ENCODE assay signal across 19 mouse cellular contexts in the genomic region with DNA sequence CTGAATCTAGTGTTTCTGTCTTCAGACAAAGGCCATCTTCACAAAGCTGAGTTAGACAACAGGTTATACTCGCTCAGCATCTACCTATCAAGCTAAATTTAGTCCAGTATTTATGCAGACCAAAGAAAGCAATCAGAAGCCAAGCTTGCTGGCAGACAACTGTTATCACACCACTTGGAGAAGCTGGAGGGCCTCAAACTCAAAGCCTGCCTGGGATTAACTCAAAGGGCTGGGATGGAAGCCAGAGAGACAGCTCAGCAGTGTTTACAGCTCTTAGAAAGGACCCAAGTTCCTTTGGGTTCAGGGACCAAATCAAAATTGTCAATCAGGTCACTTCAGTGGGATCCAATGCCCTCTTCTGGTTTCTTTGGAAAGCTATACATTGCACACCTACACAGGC. TPM values are rescaled to one million over a fixed set of nuclear protein-coding genes. Genes with fewer than 3 reads are reported as not detected.
A peak's percentile ranks its signal among the peaks of the same experiment; 100 is the strongest.
DNase-seq lines count a peak whose midpoint lies in the region; ATAC-seq and TF ChIP-seq lines count a peak whose summit lies in the region.
"Had no signal": no experiment of that assay in that cellular context is flagged by ENCODE, and none has a peak within 500 bp of the region (broad histone marks: within the 10 kb centered on the region; RNA-seq: fewer than 3 reads in every experiment).

No protein-coding gene starts in this region.

- H3K36me3 ChIP-seq in heart, embryonic 12.5 days, result peaks cover 24% of the 10 kb centered on the region
- H3K36me3 ChIP-seq in midbrain, postnatal 0 days (ENCODE audit: insufficient read depth, low read length), result no peaks in the 10 kb centered on the region
- H3K36me3 ChIP-seq in midbrain, embryonic 16.5 days (ENCODE audit: control insufficient read depth, insufficient read depth, low read length), result 0 out of 2 replicates have a peak, but pooled peaks cover 2% of the 10 kb centered on the region

- no peak for ATAC-seq in heart, embryonic 12.5 days (ENCODE audit: insufficient number of reproducible peaks, low FRiP score)
- ATAC-seq in midbrain, postnatal 0 days (ENCODE audit: low FRiP score), result no peak
- ATAC-seq in midbrain, embryonic 16.5 days, result no peak
- ATAC-seq: activated CD4-positive, CD25-positive, alpha-beta regulatory T cell, adult 4 months had no signal

- no peaks in the 10 kb centered on the region for H3K27me3 ChIP-seq in heart, embryonic 12.5 days (replicated peaks)
- H3K27me3 ChIP-seq in midbrain, postnatal 0 days (ENCODE audit: insufficient read depth, low read length), result no peaks in the 10 kb centered on the region
- no peaks in the 10 kb centered on the region for H3K27me3 ChIP-seq in midbrain, embryonic 16.5 days (ENCODE audit: control insufficient read depth, insufficient read depth, low read depth, low read length)

- WGBS in heart, embryonic 12.5 days, result 34% methylated on average over 1 of the region's 1 CpGs
- 78% methylated on average over 1 of the region's 1 CpGs for WGBS in midbrain, postnatal 0 days
- WGBS in midbrain, embryonic 16.5 days, result 93% methylated on average over 1 of the region's 1 CpGs

- no peak overlapping the region for H3K4me2 ChIP-seq in heart, embryonic 12.5 days
- no peak overlapping the region for H3K4me2 ChIP-seq in midbrain, postnatal 0 days (ENCODE audit: low read depth, low read length, poor library complexity, severe bottlenecking)
- no peak overlapping the region for H3K4me2 ChIP-seq in midbrain, embryonic 16.5 days (ENCODE audit: low read length)

- intact Hi-C loops in heart, postnatal 25 days (cut with DNase I), result no loop called here
- intact Hi-C loops in left cerebral cortex, postnatal 14 days (cut with DNase I), result no loop called here

- peaks cover 14% of the 10 kb centered on the region for H3K4me1 ChIP-seq in heart, embryonic 12.5 days (replicated peaks)
- no peaks in the 10 kb centered on the region for H3K4me1 ChIP-seq in midbrain, postnatal 0 days (ENCODE audit: insufficient read depth, low read length)
- H3K4me1 ChIP-seq in midbrain, embryonic 16.5 days (ENCODE audit: control insufficient read depth, insufficient read depth, low read length), result no peaks in the 10 kb centered on the region

- no peak overlapping the region for H3K9ac ChIP-seq in heart, embryonic 12.5 days
- H3K9ac ChIP-seq in midbrain, postnatal 0 days (replicated peaks; ENCODE audit: low read length, poor library complexity, severe bottlenecking), result no peak overlapping the region
- H3K9ac ChIP-seq in midbrain, embryonic 16.5 days (ENCODE audit: low read depth, low read length), result no peak overlapping the region
- H3K9ac ChIP-seq: liver, embryonic 14.5 days had no signal

- 0 out of 2 replicates have a peak, but pooled peaks cover 3% of the 10 kb centered on the region for H3K9me3 ChIP-seq in heart, embryonic 12.5 days (replicated peaks)
- H3K9me3 ChIP-seq in midbrain, postnatal 0 days (ENCODE audit: low read length), result no peaks in the 10 kb centered on the region
- no peaks in the 10 kb centered on the region for H3K9me3 ChIP-seq in midbrain, embryonic 16.5 days (replicated peaks; ENCODE audit: control insufficient read depth, low read length, poor library complexity, severe bottlenecking)

- peak; percentile 23 to 43 for DNase-seq in cerebellum, postnatal 10 days
- no peak for DNase-seq in cerebellum, postnatal 36 days
- DNase-seq in heart, postnatal 25 days (ENCODE audit: low spot score), result no peak
- peak; percentile 11 for DNase-seq in midbrain, postnatal 0 days (ENCODE audit: low spot score)
- no peak for DNase-seq in left cerebral cortex, postnatal 14 days (ENCODE audit: low spot score in 2 of 2)
- DNase-seq in kidney, postnatal 10 days, result no peak
- DNase-seq: adrenal gland, postnatal 36 days; cerebellum, postnatal 25 days; right cerebral cortex, postnatal 4 days had no signal

- TF ChIP-seq CTCF in midbrain, postnatal 0 days (IDR thresholded peaks at IDR 0.05), result no peak

- no peak overlapping the region for H3K4me3 ChIP-seq in heart, embryonic 12.5 days
- H3K4me3 ChIP-seq in midbrain, postnatal 0 days (ENCODE audit: low read depth, low read length), result no peak overlapping the region
- H3K4me3 ChIP-seq in midbrain, embryonic 16.5 days (ENCODE audit: low read depth, low read length), result no peak overlapping the region

- H3K27ac ChIP-seq in heart, embryonic 12.5 days (ENCODE audit: poor library complexity, severe bottlenecking), result peak overlapping the region; percentile 18; the same call in 1 of the 2 replicates
- H3K27ac ChIP-seq in midbrain, postnatal 0 days (ENCODE audit: low read depth, low read length), result no peak overlapping the region
- H3K27ac ChIP-seq in midbrain, embryonic 16.5 days (ENCODE audit: low read length), result no peak overlapping the region
- H3K27ac ChIP-seq: liver, embryonic 14.5 days had no signal

RNA-seq across cellular contexts. Expression of gene Adgrf2, which starts 48.8 kb away (rescaled TPM):
- 0.11 and 0.18 TPM in 2 replicates for polyA plus RNA-seq in heart, embryonic 12.5 days (2016; fragmentation: Nextera tagmentation; extraction: Ambion mirVana)
- under 1 TPM; 0.11 to 0.16 TPM for total RNA-seq in heart, postnatal 25 days (2021)
- total RNA-seq in midbrain, postnatal 0 days (2014; rRNA removed), result 0.22 and 1.2 TPM in 2 replicates
- polyA plus RNA-seq in midbrain, postnatal 0 days (2015; fragmentation: Nextera tagmentation; extraction: Ambion mirVana), result 0.05 and 0.06 TPM in 2 replicates
- 0.12 and 0.19 TPM in 2 replicates for polyA plus RNA-seq in midbrain, embryonic 16.5 days (2015; fragmentation: Nextera tagmentation; extraction: Ambion mirVana)
- total RNA-seq in left cerebral cortex, postnatal 14 days (2021), result under 1 TPM; 0.44 to 0.68 TPM
- total RNA-seq: adrenal gland, postnatal 36 days; megakaryocyte, adult 5-6 weeks; monocyte, adult 5-6 weeks had no signal
- polyA plus RNA-seq: activated CD4-positive, CD25-positive, alpha-beta regulatory T cell, adult 4 months; embryonic facial prominence, embryonic 11.5 days; hindbrain, embryonic 11.5 days; intestine, embryonic 14.5 days; kidney, embryonic 14.5 days; liver, embryonic 14.5 days had no signal

Comparison
In these comparisons a context has a peak if more than half of its experiments do, and no peak if none do; other contexts are left out.
1. DNase-seq: peak in cerebellum, postnatal 10 days (2 of 2) and midbrain, postnatal 0 days (single experiment); none in cerebellum, postnatal 36 days (0 of 2), heart, postnatal 25 days (single experiment), left cerebral cortex, postnatal 14 days (0 of 2) and kidney, postnatal 10 days (single experiment).